Mouse (Mus musculus): Measurements from ENCODE around the gene Fancg.

Gene Fancg

DNA sequence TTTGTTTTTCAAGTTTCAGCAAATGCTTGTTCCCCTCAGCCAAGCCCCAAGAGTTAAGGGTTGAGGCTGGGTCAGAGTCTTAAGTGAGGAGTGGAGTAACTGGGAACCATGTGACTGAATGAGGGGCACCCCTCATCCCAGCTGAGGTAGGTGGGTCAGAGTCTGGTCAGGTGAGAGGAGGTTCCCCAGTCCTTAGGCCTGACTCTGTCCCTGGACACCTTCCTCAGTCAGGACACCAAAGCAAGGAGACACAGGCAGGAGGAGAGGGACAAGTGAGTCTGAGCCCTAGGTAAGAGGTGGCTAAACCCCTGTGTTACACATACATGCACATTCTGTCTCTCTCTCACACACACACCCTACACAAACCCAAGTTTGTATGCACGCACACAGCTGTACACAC is 22.2 kb upstream of the Fancg start:
- DNase-seq = no peak

DNA sequence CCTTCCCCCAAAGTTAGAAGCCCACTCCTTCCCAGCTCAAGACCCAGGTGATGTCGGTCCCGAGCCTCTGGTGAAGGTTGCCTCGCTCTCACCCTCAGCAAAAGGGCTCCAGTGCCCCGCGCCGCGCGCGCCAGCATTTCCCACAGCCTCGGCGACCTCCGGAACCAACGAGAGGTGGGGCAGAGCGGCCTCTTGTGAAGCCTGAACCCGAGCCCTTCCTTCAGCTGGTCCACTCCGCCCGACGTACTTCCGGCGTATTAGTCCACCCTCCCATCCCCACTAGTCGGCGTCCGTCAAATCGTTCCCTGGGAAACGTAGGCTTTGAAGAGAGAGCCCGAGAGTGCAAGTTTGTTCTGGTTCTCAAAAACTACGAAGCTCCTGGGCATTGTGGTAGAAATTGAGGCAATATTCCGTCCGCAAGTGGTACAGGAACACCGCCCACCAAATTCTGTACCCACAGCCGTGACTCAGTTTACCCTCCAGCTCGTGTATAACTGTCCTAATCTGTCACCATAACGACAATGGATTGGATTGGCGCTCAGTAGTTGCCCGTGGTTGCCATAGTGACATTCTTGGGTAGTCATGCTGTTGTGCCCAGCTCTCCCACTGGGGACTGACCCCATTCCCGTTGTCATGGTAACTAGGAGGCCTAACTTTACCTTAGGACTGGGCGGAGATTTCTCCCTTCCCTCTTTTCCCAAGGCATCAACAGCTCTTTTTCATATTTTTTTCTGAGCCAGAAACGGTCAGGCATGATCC is 21.1 kb upstream of the Fancg start, which contains the start of gene Stoml2:
Stoml2 (minus strand) TSS at position 474 of the 759 bp plus-strand sequence.
- peak; percentile 96 to 97 for DNase-seq

DNA sequence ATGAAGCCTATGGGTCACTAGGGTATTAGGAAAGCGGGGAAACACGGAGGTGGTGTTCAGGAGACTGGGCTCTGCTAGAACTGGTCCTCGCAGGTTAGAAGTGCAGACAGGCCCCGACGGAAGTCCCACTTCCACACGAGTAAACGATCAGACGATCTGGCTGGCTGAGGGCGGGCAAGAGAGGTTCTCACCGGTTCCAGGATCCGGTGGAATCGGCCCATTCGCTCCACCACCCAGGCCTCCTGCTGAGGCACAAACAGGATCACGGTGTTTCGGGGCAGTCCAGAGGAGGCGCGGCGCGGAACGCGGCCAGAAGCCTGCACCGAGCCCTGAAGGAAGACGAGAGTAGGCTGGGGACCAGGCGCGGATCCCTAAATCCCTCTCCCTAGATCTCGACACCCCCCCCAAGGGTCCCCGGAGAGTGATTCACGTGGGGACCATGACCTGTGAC is 20.5 kb upstream of the Fancg start:
- DNase-seq = peak; percentile 52 to 82

DNA sequence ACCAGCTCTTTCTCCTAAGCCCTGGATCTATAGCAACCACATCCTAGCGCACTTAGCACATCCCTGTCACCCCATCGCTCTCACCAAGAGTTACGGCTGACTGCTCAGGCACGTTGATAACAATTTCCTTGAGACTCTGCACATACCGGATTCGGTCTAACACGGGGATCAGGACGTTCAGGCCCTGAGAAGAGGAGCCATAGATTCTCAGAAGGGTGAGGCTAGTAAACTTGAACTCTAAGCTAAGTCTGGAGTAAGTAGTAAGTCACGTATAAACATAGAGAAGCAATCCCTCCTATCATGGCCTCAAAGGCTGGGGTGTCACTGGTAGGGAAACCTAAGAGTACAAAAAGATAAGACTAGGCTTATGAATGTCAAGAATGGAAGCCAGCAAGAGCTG is 20.0 kb upstream of the Fancg start:
- DNase-seq = no peak

DNA sequence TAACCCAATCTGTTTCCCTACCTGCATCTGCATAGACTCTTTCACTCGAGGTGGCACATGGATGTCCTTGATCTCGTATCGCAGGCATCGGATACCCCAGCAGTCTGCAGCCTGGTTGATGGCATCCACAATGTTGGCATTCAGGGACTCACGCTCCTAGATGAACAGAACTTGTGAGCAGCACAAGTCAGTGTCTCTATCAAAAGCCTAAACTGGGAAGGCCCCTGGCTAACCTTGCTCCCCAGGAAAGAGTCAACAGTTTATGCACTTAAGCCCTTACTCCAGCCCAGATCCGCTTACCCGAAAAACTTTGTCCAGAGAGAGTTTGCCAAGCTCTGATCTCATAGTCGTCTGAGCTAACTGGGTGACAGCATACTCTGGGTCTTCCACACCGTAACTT is 19.4 kb upstream of the Fancg start:
- no peak for DNase-seq

DNA sequence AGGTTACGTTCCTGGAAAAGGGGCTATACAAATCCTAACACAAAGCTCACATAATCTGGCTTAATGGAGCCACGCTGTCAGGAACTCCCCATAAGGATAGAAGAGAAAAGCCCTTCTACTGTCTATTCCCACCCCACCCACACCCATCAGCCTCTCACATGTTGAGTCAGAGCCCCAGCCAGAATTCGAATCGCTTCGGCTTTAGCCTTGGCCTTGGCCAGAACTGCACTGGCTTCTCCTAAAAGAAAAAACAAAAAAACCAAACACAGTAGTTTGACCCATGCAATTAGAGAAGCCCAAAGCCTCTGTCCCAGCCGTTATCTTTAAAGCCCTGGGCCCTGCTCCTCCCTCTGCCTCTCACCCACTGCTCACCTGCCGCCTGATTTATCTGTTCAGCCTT is 18.8 kb upstream of the Fancg start:
- DNase-seq = no peak

DNA sequence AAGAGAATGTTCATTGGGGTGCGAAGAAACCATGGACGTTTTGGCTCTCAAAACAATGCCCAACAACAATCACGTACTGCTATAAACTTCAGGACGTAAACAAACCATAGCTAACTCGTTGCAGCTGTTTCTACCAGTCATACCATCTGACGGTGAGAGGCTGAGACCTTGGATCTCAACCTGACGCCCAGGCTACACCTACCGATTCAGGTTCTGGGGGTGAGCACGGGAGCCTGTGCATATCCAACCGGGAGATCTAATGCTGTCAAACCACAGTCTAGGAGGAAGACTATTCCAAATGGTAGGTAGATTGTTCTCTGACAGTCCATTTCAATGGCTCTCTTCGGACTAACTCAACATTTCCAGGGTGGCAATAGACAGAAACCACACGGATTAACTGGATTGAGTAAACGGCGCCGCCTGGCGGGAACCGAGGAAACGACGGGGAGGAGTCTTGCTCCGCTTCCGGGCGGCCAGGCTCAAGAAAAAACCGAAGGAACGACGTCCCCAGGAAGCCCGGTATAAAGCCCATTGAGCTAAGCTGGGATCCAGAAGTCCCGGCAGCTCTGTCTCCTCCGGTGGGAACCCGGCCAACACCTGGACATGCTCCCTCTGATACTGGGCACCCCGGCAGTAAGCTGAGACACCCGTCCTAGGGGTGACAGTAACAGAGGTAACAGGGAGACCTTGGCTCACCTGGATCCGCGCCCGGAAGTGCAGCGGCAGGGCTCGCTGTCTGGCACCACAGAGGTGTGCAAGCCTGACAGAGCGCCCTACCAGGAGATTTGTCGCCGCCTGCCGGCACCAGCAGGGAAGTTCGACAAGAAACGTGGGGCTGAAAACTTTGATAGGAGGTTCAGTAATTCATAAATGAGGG is 15.0 kb upstream of the Fancg start, which contains the start of gene Pigo:
Pigo (minus strand) TSS at position 736 of the 877 bp plus-strand sequence.
- peak; percentile 96 for DNase-seq

DNA sequence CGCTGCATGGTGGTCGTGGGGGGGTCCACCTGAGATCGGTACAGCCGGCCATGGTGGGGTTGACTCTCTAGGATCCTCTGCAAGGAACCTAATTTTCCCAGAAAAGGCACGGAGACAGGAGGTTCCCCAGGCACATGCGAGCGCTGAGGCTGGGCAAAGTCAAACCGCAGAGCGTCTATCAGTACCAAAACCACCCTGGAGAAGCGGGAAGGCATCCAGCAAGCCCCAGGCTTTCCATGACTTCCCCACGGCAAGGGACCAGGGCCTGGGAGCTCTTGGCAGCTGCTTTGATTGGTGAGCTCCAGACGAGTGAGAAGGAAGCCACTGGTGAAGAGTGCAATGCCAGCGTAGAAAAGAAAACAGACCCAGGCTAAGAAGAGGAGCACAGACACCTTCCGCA is 14.4 kb upstream of the Fancg start:
- no peak for DNase-seq

DNA sequence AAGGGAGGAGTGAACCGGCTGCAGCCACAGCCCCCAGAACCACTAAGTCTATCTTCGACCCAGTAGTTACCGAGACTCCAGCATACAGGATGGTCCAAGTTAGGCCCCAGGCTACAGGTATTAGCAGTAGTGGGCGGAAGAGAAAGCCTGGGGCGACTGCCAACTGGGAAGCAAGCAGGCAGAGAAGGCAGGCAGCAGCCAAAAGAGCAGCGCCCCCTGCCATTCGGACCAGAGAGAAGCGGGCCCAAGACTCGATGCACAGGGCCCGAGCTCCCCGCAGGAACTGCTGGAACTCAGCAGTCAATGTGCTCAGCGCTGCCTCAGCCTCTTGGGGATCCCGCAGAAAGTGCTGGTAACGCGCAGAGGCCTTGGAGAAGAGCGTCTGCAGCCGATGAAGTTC is 11.0 kb upstream of the Fancg start:
- DNase-seq = no peak

DNA sequence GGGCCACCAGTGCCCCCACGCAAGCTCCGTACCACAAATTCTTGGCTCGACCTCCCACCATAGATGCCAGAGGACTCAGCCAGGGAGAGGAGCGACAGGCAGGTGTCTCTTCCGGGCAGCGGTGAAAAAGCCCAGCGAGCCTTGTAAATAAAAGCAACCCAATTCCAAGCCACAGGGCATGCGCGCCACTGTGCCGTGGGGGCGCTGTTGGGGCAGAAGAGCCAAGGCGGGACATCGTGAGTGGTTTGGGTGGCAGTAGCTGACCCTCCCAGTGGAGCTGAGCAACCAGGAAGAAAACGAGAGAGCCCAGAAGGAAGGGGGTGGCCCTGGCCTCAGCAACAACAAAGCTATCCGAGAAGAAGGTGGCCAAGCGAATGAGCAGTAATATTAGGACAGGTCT is 10.6 kb upstream of the Fancg start:
- DNase-seq = no peak

DNA sequence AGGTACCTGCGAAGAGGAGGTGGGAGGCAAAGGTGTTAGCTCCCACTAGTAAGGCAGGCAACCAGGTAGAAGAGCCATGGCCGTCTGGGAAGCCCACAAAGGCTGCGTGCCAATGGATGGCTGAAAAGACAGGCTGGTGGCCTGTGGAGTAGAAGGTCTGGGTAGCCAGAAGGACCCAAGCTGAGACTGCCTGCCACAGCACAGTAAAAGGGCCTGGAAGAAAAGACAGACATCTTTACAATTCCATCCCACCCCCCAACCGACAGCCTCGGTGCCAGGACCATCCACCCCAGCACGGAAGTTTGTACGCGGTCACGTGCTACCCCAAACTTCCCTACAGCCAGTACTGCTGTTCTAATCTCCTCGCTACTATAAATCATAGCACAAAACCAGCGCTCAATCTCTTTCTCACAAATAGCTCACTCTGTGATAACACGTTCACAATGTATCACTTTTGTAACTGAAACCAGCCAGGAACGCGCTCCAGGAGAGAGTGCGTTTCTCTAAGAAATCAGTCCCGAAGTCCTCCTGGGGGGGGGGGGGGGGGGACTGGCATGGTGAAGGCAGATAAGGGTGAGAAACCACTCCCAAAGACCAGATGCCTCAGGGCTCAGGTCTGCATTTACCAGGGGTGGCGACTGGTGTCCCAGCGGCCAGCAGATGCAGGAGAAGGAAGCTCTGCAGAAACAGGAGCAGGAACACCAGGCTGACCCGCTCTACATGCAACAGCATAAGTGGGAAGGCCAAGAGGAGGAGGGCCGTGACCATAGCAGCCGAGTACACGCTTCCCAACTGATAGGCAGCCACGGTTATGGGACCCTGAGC is 9.5 kb upstream of the Fancg start:
- no peak for DNase-seq

DNA sequence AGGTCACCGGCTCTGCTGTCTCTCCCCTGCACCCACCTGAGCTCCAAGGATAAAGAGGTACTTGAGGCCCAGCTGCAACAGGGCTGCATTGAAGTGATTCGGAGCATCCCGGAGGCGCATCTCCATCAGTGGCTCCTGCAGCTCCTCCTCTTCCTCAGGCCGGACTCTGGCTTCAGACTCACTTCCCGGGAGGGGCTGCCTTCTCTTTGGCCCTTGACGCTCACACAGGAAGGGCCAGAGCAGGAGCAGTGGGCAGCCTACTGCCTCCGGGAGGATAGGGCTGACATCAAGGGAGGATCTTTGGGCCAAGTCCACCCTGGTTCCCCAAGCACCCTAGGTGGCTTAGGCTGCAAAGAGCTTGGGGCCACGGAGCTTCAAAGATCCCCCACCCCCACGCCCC is 8.9 kb upstream of the Fancg start:
- no peak for DNase-seq

DNA sequence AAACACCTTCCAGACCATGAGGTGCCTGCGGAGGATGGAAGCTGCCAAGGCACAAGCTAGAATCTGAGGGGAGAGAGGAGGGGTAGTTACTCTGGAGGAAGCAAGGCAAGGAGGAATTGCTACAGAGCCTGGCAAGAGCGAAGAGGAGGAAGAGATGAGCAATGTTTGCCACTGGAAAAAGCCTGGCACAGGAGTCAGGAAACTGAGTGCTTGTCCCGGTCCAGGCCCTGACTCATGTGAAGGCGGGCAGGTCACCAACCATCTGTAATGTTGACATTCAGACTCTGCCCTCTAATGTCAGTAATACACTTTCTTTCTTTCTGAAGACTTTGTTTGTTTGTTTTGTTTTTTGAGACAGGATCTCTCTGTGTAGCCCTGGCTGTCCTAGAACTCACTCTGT is 7.8 kb upstream of the Fancg start:
- no peak for DNase-seq

DNA sequence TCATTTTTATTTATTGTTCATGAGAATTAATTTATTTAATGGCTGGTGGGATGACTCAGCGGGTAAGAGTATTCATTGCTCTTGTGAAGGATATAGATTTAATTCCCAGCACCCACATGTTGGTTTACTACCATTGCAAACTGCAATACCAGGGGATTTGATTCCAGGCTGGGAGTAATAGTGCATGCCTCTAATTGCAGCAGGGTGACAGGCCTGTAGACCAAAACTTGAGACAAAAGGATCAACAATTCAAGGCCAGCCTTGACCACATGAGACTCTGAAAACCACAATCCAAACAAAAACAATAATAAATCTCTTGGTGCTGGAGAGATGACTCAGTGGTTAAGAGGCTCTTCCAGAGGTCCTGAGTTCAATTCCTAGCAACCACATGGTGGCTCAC is 1.8 kb upstream of the Fancg start:
- no peak for DNase-seq

DNA sequence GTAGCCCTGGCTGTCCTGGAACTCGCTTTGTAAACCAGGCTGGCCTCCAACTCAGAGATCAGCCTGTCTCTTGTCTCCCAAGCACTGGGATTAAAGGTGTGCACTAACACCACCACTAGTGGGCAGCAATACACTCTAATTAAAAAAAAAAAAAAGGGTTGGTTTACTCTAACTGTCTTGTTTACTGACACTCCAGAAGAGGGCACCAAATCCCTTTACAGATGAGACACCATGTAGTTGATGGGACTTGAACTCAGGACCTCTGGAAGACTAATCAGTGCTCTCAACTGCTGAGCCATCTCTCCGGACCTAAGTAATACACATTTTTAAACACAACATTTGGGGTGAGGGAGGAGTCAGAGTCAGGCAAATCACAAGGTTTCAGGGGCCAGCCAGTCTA is 4.5 kb downstream of the Fancg start:
- DNase-seq = peak; percentile 60 to 69

DNA sequence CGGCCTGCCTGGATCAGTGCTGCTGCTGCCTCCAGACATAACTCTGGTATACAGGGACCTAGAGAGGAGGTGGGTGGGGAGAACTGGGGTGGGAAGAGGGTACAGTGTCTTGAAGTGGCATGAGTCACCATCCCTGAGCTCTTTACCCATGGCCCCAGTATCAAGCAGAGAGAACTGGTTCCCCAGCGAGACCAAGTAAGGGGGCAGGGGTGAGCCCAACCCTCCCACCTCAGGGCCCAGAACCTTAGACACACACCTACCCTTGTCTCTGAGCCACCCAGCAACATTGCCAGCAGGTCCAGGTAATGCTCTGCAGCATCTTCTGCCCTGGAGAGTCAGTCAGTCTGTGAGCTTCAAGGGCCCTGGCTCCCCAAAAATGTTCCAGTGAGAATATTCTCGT is 5.4 kb downstream of the Fancg start:
- DNase-seq = no peak

DNA sequence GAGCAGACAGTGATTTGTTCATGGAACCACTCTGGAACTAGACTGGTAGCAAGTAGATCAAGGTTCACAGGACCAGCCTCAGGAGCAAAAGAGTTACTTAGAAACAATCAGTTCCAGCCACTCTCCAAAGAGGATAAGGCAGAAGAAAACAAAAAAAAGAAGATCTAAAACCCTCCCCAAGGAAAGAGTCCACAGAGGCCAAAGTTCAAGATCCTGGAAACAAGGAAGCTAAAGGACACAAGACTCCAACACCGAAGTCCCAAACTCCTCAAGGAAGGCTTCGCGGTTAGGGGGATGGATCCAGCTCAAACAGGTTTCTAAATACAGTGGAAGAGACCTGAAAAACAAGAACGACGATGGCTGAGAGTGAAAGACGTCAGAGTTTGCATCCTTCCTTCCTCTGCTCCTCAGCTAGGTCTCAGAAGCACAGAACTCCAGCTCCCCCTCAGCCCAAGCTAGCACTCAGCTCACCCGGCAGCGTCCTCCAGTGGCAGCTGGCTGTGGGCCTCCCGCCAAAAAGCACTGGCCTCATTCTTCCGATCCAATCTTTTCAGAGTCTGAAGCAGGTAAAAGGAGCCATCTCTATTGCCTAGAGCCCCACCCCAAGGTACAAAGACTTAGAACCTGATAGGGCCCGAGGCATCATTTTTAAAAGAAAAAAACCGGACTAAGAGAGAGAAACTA is 7.4 kb downstream of the Fancg start:
- DNase-seq = peak; percentile 15 to 57

DNA sequence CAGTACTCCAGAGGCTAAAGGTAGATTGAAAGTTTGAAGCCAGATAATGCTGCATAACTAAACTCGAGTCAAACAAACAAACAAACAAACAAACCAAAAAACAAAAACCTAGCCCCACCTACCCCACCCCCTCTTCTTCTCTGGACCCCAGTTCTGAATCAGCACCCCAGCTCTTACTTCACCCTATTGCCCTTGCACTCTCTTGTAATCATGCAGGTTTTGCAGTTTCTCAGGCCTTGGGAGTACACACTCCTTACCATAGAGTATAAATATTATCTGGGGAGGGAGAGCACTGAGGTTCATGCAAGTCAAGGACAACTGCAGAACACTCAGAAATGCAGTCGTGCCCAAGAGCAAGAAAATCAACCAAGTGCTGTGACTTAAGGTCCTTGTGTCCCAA is 9.0 kb downstream of the Fancg start:
- no peak for DNase-seq

DNA sequence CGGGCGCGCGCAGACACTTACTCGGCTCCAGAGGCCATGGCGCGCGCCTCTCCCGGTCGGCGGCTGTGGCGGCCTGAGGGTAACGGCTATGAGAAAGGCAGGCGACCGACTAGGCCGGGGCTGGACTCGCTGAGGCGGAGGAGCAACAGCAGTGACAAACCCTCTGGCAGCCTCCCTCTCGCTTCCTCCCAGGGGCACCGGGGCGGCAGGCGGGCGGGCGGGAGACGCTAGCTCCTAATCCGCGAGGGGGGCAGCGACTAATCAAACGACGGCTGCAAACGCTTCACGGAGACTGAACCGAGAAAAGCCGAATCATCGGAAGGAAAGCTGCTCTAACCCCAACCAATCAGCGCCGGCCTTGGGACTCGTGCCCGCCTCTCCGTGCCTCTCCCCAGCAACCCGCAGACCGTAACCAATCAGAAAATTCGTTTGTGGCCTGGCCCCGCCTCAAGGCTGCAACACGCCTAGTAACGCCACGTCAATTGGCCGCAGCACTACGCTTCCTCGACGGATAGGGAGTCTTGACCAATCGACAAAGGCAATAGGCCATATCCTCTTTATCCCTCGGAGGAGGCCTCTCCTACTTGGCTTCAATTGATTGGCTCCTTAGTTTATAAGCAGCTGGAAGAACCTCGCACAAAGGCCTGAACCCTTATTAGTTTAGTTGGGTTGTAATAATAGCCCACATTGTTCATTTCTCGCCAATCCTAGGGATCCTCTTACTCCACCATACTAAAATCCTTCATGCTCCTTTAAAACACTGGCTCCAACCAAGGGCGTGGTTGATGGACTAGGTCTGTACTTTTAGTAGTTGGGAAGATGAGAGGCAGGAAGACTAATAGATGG is 9.9 kb downstream of the Fancg start, which contains the start of gene Vcp:
Vcp (minus strand) TSS at position 367 of the 846 bp plus-strand sequence.
- DNase-seq = peak; percentile 99 to 100

DNA sequence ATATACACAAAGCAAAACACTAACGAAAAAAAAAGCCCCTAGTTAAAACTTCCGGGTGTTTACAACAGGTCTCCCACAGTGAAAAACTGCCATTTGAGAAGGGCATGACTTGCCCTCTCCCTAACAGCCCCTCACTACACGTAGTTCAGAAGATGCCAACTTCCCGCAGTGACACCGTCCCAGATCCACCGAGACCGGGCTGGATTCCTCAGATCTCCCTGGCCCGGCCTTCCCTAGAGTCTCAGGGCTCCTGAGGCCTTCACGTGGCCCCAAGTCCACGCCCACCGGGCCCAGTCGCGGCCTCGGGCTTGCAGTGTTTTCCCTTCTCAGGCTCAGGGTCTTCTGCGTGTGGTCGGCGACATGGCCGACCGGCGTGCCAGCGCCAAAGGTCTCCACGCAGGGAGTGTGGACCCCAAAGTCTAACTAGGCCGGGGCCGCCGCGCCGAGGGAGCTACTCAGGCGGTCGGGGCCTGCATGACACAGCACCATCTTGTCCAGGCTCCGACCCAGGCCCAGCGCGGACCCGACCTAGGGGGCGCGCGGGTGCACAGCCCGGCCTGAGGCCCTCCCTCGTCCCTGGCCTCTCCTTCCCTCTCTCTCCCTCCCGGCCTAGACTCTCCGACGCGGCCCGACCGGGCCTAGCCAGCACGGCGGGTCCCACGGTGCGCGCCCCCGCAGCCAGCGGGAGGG is 10.7 kb downstream of the Fancg start:
- DNase-seq = peak; percentile 82 to 92

DNA sequence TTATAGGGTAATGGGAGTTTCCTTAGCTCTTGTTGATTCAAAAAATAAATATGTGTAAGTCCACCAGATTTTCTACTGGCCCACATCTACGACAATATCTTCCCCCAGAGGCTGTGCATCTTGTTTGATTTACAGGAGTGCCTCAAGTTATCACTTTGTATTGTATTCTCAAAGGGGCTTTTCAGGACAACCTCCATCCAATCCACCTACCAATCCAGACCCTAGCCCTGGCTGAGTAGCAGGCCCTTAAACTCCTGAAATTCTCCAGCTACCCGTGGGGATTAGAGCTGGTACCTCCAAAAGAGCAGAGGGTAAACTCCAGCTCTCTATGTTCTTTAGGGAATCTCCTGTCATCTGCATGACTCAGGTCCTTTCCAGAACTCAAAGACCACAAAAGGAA is 12.3 kb downstream of the Fancg start:
- DNase-seq = no peak
